Mouse (Mus musculus) heart, embryonic 14.5 days (tissue): Measurements from ENCODE around the gene Rtbdn. TPM values are rescaled to one million over a fixed set of nuclear protein-coding genes. Genes with fewer than 3 reads are reported as not detected.

Experiments
- ATAC-seq: fragments of 200-750 bp; cut with Nextera tagmentation; 2 replicates; pipeline ENCODE4 v1.8.0; 2017; ENCODE audit warnings: low read depth, moderate TSS enrichment; ENCODE audit not compliant: insufficient number of reproducible peaks, insufficient read depth, low FRiP score
- H3K27ac ChIP-seq, 2 experiments: fragments of 200-500 bp in 1 of 2; fragments of 300-500 bp in 1 of 2; sonication (generic) in 1 of 2; replicated peaks in 1 of 2; 2 replicates each; pipeline ENCODE4 v1.5.1; 2012 to 2014; ENCODE audit warnings: low read depth in 2 of 2, low read length in 2 of 2, control low read depth in 1 of 2, mild to moderate bottlenecking in 1 of 2, mixed read lengths in 1 of 2; ENCODE audit not compliant: control insufficient read depth in 1 of 2, insufficient read depth in 1 of 2
- H3K27me3 ChIP-seq: fragments of 300-500 bp; sonication (generic); 2 replicates; pipeline ENCODE4 v1.6.1; 2014; ENCODE audit warnings: mild to moderate bottlenecking, low read length, control low read depth; ENCODE audit not compliant: control insufficient read depth, insufficient read depth
- H3K36me3 ChIP-seq: fragments of 300-500 bp; sonication (generic); 2 replicates; pipeline ENCODE4 v1.6.1; 2014; ENCODE audit warnings: mild to moderate bottlenecking, control low read depth, low read length, mixed read lengths; ENCODE audit not compliant: control insufficient read depth, insufficient read depth
- H3K4me1 ChIP-seq, 2 experiments: fragments of 200-500 bp in 1 of 2; fragments of 300-500 bp in 1 of 2; sonication (generic) in 1 of 2; 2 replicates each; pipeline ENCODE4 v1.6.1; 2012 to 2014; ENCODE audit warnings: low read length in 2 of 2, control low read depth in 1 of 2, mixed read lengths in 1 of 2; ENCODE audit not compliant: control insufficient read depth in 2 of 2, insufficient read depth in 2 of 2
- H3K4me2 ChIP-seq: fragments of 300-500 bp; sonication (generic); 2 replicates; pipeline ENCODE4 v1.6.1; 2014; ENCODE audit warnings: mild to moderate bottlenecking, low read length
- H3K4me3 ChIP-seq, 2 experiments: fragments of 200-500 bp in 1 of 2; fragments of 300-500 bp in 1 of 2; sonication (generic) in 1 of 2; 2 replicates each; pipeline ENCODE4 v1.5.1; 2012 to 2014; ENCODE audit warnings: low read length in 2 of 2, mild to moderate bottlenecking in 2 of 2, control low read depth in 1 of 2, low read depth in 1 of 2, moderate library complexity in 1 of 2; ENCODE audit not compliant: control insufficient read depth in 1 of 2, insufficient read depth in 1 of 2
- H3K9ac ChIP-seq: fragments of 300-500 bp; sonication (generic); 2 replicates; pipeline ENCODE4 v1.6.1; 2014; ENCODE audit warnings: mild to moderate bottlenecking, low read length
- H3K9me3 ChIP-seq: fragments of 300-500 bp; sonication (generic); 2 replicates; pipeline ENCODE4 v1.6.1; 2016; ENCODE audit warnings: low read length, control low read depth; ENCODE audit not compliant: control insufficient read depth
- WGBS: fragments of 180-500 bp; shearing (Covaris S2); extraction: QIAGEN DNeasy Blood & Tissue Kit; methylation state at CpG from one replicate; pipeline ENCODE4 v1.1.7; 2014; 5-methylcytosine and 5-hydroxymethylcytosine counted together
- polyA plus RNA-seq: library from polyadenylated mRNA; unstranded; fragments of >200 nt; fragmentation: Nextera tagmentation; extraction: Ambion mirVana; gene quantifications from 2 replicates; pipeline ENCODE4 v1.2.1, GENCODE M21; 2014

Rtbdn gene
- polyA plus RNA-seq, 1 experiment from 2014 or later = 0.12 TPM

- Histone ChIP-seq H3K27ac (no peak overlapping the region), H3K4me1 (peaks cover 16 to 30% of the 10 kb centered on the region in 2 experiments; a peak in 3 of 4 replicates), H3K4me3 (0 out of 4 replicates have a peak overlapping the region, but pooled peaks of 1 of the 2 experiments have one; percentile 55), H3K4me2 (peak overlapping the region; percentile 91), H3K27me3 (peaks cover 6% of the 10 kb centered on the region; the same call in 1 of the 2 replicates), H3K36me3 (no peaks in the 10 kb centered on the region), H3K9me3 (no peaks in the 10 kb centered on the region), H3K9ac (no peak overlapping the region; the same call in 1 of the 2 replicates)
- WGBS = 18% methylated on average over 15 of the region's 15 CpGs
- no peak for ATAC-seq
Observed at GRCm38 (mm10) chr8:84989311-84989731, 42.5 kb downstream of the Rtbdn start.

GRCm38 (mm10) chr8:84989810-84990209 lies 43.0 kb downstream of the Rtbdn start:
- peak overlapping the region; percentile 81 for H3K9ac ChIP-seq

GRCm38 (mm10) chr8:84990349-84990748 lies 43.6 kb downstream of the Rtbdn start, which contains the start of gene Hook2:
Gene Hook2 (plus strand): TSS chr8:84990603.
- Histone ChIP-seq H3K27me3 (peaks cover 13% of the 10 kb centered on the region), H3K4me3 (peak within 1 kb of the TSS; percentile 55 to 59), H3K4me2 (peak within 1 kb of the TSS; percentile 91), H3K9me3 (no peaks in the 10 kb centered on the region), H3K9ac (peak within 1 kb of the TSS; percentile 81), H3K36me3 (no peaks in the 10 kb centered on the region), H3K4me1 (peaks cover 10 to 20% of the 10 kb centered on the region in 2 experiments; a peak in 3 of 4 replicates), H3K27ac (peak within 1 kb of the TSS; percentile 54 to 65)
- under 1% methylated on average over 28 of the region's 28 CpGs for WGBS
- peak; percentile 86 for ATAC-seq

More at GRCm38 (mm10) chr8:84989810-84990209, 43.0 kb downstream of the Rtbdn start:
- ATAC-seq = peak; percentile 55
- H3K27me3 ChIP-seq = peaks cover 9% of the 10 kb centered on the region
- H3K4me2 ChIP-seq = peak overlapping the region; percentile 91
- H3K4me1 ChIP-seq = peaks cover 14 to 26% of the 10 kb centered on the region in 2 experiments; a peak in 3 of 4 replicates
- peak overlapping the region; percentile 54 to 65 for H3K27ac ChIP-seq
- under 1% methylated on average over 15 of the region's 15 CpGs for WGBS
- H3K4me3 ChIP-seq = peak overlapping the region; percentile 54 to 55
- H3K36me3 ChIP-seq = no peaks in the 10 kb centered on the region
- H3K9me3 ChIP-seq = no peaks in the 10 kb centered on the region

- Histone ChIP-seq H3K36me3 (no peaks in the 10 kb centered on the region), H3K4me2 (peak overlapping the region; percentile 91), H3K4me3 (peak overlapping the region; percentile 55 to 59), H3K27me3 (peaks cover 18% of the 10 kb centered on the region), H3K9me3 (no peaks in the 10 kb centered on the region), H3K27ac (no peak overlapping the region), H3K4me1 (peaks cover 9 to 17% of the 10 kb centered on the region in 2 experiments; a peak in 3 of 4 replicates), H3K9ac (peak overlapping the region; percentile 81)
- ATAC-seq = peak; percentile 55
- 1% methylated on average over 15 of the region's 15 CpGs for WGBS
Observed at GRCm38 (mm10) chr8:84990836-84991235, 44.0 kb downstream of the Rtbdn start.

- Histone ChIP-seq H3K4me1 (peaks cover 8 to 10% of the 10 kb centered on the region in 2 experiments; a peak in 3 of 4 replicates), H3K27me3 (peaks cover 28% of the 10 kb centered on the region), H3K4me3 (no peak overlapping the region), H3K9ac (no peak overlapping the region), H3K27ac (no peak overlapping the region), H3K4me2 (no peak overlapping the region), H3K9me3 (no peaks in the 10 kb centered on the region), H3K36me3 (no peaks in the 10 kb centered on the region)
- WGBS = 90% methylated on average over 9 of the region's 9 CpGs
- no peak for ATAC-seq
Observed at GRCm38 (mm10) chr8:84994375-84994774, 47.6 kb downstream of the Rtbdn start.

GRCm38 (mm10) chr8:84995680-84996079 lies 48.9 kb downstream of the Rtbdn start:
- peaks cover 6% of the 10 kb centered on the region in 2 experiments; a peak in 3 of 4 replicates for H3K4me1 ChIP-seq
- H3K27me3 ChIP-seq = peaks cover 28% of the 10 kb centered on the region
- ATAC-seq = no peak
- H3K36me3 ChIP-seq = no peaks in the 10 kb centered on the region
- H3K27ac ChIP-seq = no peak overlapping the region
- no peak overlapping the region for H3K4me3 ChIP-seq
- no peaks in the 10 kb centered on the region for H3K9me3 ChIP-seq
- WGBS = 16% methylated on average over 25 of the region's 25 CpGs
- no peak overlapping the region for H3K9ac ChIP-seq
- H3K4me2 ChIP-seq = no peak overlapping the region

GRCm38 (mm10) chr8:84996978-84997377 lies 50.2 kb downstream of the Rtbdn start:
- Histone ChIP-seq H3K4me2 (no peak overlapping the region), H3K27me3 (peaks cover 28% of the 10 kb centered on the region), H3K4me1 (peaks cover 2% of the 10 kb centered on the region in 2 experiments; a peak in 1 of 4 replicates), H3K9ac (no peak overlapping the region), H3K9me3 (no peaks in the 10 kb centered on the region), H3K4me3 (no peak overlapping the region), H3K27ac (no peak overlapping the region), H3K36me3 (no peaks in the 10 kb centered on the region)
- WGBS = 84% methylated on average over 5 of the region's 5 CpGs
- ATAC-seq = no peak
